Comparison of ENCODE assay signal across 26 mouse cellular contexts in the genomic region with DNA sequence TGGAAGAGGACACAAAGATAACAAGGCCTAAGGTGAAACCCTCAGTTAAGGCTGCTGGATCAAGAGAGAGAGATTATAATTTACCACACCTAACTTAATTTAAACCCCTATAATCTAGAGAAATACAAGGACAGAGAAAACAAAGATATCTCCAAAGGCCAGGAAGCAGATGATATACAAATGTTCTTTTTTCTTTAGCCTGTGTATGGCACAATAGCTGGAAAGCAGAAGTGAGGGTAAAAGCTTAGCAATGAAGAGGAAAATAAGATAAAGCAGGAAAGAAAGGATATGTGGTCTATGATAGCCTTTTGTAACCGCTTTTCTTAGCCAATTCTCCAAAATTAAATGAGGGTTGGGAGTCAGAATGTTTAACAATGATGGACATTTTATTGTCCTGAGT.
"Had no signal": no experiment of that assay in that cellular context is flagged by ENCODE, and none has a peak within 500 bp of the region (broad histone marks: within the 10 kb centered on the region; RNA-seq: fewer than 3 reads in every experiment).

No protein-coding gene starts in this region.

- ATAC-seq: hindbrain, embryonic 16.5 days; inflammation-experienced regulatory T-cells, adult 6 months; intestine, embryonic 15.5 days; intestine, postnatal 0 days had no signal

- H3K4me1 ChIP-seq: heart, embryonic 10.5 days; heart, embryonic 12.5 days; hindbrain, embryonic 10.5 days; hindbrain, embryonic 12.5 days; intestine, embryonic 15.5 days; limb, embryonic 10.5 days; limb, embryonic 12.5 days; liver, embryonic 13.5 days had no signal

- H3K4me2 ChIP-seq: heart, embryonic 12.5 days; hindbrain, embryonic 12.5 days; hindbrain, embryonic 14.5 days; intestine, embryonic 15.5 days; limb, embryonic 12.5 days; liver, embryonic 11.5 days; liver, embryonic 13.5 days had no signal

- H3K4me3 ChIP-seq: heart, embryonic 10.5 days; heart, embryonic 12.5 days; hindbrain, embryonic 10.5 days; hindbrain, embryonic 12.5 days; intestine, embryonic 15.5 days; limb, embryonic 10.5 days; limb, embryonic 12.5 days; liver, embryonic 13.5 days had no signal

- H3K36me3 ChIP-seq: heart, embryonic 10.5 days; heart, embryonic 12.5 days; hindbrain, embryonic 10.5 days; hindbrain, embryonic 12.5 days; intestine, embryonic 15.5 days; limb, embryonic 10.5 days; limb, embryonic 12.5 days; liver, embryonic 13.5 days had no signal

- H3K27me3 ChIP-seq: heart, embryonic 12.5 days; hindbrain, embryonic 12.5 days; intestine, embryonic 15.5 days; limb, embryonic 12.5 days; liver, embryonic 13.5 days had no signal

- DNase-seq: gastrocnemius, postnatal 14 days; gastrocnemius, postnatal 36 days; heart, adult 18-20 months; heart, postnatal 10 days; heart, postnatal 4 days; kidney, adult 18-20 months; kidney, adult 8-10 months; kidney, postnatal 14 days; kidney, postnatal 36 days; layer of hippocampus, adult 9-11 months; layer of hippocampus, postnatal 36 days; liver; liver, embryonic 13.5 days had no signal

- H3K27ac ChIP-seq: heart, embryonic 10.5 days; hindbrain, embryonic 10.5 days; hindbrain, embryonic 12.5 days; hindbrain, embryonic 14.5 days; intestine, embryonic 15.5 days; kidney, postnatal 0 days; limb, embryonic 10.5 days; limb, embryonic 12.5 days; liver, embryonic 13.5 days had no signal

- H3K9me3 ChIP-seq: heart, embryonic 10.5 days; heart, embryonic 12.5 days; hindbrain, embryonic 10.5 days; hindbrain, embryonic 12.5 days; intestine, embryonic 15.5 days; limb, embryonic 10.5 days; limb, embryonic 12.5 days; liver, embryonic 13.5 days had no signal

- H3K9ac ChIP-seq: heart, embryonic 12.5 days; hindbrain, embryonic 12.5 days; hindbrain, embryonic 14.5 days; intestine, embryonic 15.5 days; limb, embryonic 12.5 days; liver, embryonic 13.5 days had no signal
